Mouse (Mus musculus) fat pad, adult 2 months (tissue): ENCODE results near the gene Runx2.

Source experiments
- DNase-seq: peaks from one replicate; pipeline ENCODE4 v3.0.0-alpha.2; 2011; ENCODE audit warnings: low read depth, low spot score; ENCODE audit errors: extremely low read depth

Gene Runx2

GRCm38 (mm10) chr17:44546801-44547200, 267.8 kb downstream of the Runx2 start:
- DNase-seq = no peak

DNA sequence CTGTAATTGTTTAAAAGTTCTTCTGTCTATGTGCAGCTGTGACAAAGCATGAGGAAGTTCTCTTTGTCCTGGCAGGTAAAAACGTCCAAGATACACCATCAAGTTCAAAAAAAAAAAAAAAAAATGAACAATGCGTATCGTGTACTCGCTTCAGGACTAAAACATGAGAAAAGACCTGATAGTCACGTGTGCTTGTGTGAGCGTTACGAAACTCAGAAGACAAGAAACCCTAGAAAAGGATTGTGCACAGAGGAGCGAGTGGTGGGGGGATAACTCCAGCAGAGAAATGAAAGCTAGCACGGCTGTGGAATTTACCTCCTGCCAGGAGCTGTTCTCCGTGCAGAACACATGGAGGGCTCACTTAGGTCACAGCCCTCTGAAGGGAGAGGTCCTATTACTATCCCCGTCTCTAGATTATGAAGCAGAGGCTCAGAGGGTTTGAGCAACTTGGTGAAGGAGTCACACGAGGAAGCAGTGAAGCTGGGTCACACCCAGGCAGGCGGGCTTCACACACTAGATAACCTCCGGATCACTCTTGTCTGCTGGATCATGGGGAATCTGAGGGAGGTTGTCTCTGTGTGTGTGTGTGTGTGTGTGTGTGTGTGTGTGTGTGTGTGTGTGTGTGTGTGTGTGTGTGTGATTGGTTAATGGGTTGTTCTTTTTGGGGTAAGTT, 269.3 kb downstream of the Runx2 start:
- no peak for DNase-seq

DNA sequence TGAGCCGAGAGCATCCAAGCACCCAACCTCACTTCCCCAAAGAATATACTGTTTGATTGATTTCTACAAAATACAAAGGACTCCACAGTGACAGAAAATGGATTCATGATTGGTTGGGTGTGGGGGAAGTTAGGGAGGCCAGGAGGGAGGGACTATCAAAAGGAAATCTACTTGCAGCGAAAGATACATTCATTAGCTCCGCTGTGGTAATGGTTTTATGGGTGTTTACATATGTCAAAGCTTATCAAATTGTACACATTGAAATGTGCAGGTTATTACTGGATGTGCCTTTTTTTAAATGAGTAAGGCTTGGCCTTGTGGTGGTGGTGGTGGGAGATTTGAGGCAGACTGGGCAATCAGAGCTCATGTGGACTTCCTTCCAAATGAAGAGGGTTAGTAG, 271.9 kb downstream of the Runx2 start:
- DNase-seq = no peak

DNA sequence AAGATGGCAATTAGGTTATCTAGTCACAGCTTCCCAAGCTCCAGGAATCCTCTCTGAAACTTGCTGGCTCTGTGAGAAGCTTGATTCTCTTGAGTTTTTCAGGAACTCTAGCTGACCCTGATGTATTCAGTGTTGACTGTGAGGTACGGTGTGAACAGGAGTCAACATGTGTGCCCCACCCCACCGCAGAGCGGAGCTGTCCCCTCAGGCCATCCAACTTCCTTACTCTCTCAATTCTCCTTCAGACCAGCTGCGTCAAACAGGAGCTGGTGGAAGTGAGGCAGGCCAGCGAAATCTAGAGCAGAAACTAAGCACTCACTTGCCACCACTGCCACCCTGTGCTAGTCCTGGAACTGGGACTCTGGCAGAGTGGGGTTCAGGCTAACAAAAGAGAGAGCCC, 273.9 kb downstream of the Runx2 start:
- DNase-seq = no peak

GRCm38 (mm10) chr17:44538921-44539320, 275.7 kb downstream of the Runx2 start:
- no peak for DNase-seq

GRCm38 (mm10) chr17:44530000-44530399, 284.6 kb downstream of the Runx2 start:
- DNase-seq = no peak

DNA sequence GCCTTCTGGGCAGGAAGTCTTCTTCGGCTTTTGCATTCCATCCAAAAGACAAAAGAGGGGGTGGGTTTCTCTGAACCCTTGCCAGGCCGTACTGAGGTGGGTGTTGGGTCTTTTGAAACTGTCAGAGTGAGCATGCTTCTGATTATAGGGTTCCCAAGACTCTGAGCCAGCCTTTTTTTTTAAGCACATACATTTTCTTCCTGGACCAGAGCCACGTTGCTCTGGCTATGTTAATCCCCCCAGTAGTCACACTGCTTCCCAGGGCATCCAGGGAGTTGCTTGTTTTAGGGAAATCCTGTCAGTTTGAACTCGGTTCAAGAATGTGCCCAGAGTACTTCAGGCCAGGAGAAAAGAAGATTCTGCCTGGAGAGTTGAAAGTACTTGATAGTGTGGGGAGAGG, 286.0 kb downstream of the Runx2 start:
- DNase-seq = no peak

- no peak for DNase-seq
Measured at GRCm38 (mm10) chr17:44524146-44524545, 290.5 kb downstream of the Runx2 start.

DNA sequence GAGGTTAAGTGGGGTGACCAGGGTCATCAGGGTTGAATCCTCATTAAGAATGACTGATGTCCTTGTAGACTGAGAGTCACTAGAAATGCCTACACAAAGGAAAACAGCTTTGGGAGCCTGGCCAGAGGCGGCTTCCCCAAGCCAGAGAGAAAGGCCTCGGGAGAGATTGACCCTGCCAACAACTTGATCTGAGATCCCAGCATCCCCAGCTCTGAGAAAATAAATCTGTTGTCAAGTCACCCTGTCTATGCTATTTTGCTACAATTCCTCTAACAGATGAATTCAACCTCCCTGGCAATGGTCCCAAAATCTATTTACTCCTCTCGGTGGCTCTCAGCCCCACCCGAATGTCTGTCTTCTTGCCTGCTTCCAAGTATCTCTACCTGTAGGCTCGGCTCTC, 291.7 kb downstream of the Runx2 start:
- DNase-seq = no peak

- DNase-seq = no peak
Measured at GRCm38 (mm10) chr17:44520122-44521075, 294.2 kb downstream of the Runx2 start.

- DNase-seq = no peak
Measured at GRCm38 (mm10) chr17:44519356-44519755, 295.2 kb downstream of the Runx2 start.

- no peak for DNase-seq
Measured at GRCm38 (mm10) chr17:44518156-44518555, 296.4 kb downstream of the Runx2 start.

DNA sequence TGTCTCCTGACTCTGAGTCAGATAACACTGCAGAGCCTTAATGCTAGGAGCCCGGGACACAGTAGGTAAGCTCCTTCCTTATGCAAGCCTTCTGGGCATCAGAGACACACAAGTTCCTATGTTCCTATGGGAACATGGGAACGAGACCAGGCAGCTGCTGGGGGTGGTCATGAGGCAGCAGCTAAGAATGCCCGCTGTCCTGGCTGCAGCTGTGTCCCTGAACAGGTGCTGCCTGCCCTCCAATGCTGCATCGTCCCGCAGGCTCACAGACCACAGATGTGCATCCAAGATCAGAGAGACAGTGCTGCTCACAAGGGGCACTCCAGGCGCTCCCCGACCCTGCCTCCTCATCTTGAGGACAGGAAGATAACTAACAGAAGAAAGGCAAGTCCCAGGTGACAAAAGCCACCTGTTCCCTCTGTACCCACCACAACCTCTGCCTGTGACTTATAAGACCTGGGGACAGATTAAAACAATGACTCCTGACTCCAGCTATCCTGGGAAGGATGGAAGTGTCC, 306.3 kb downstream of the Runx2 start:
- no peak for DNase-seq

- DNase-seq = no peak
Measured at GRCm38 (mm10) chr17:44507741-44508140, 306.9 kb downstream of the Runx2 start.

DNA sequence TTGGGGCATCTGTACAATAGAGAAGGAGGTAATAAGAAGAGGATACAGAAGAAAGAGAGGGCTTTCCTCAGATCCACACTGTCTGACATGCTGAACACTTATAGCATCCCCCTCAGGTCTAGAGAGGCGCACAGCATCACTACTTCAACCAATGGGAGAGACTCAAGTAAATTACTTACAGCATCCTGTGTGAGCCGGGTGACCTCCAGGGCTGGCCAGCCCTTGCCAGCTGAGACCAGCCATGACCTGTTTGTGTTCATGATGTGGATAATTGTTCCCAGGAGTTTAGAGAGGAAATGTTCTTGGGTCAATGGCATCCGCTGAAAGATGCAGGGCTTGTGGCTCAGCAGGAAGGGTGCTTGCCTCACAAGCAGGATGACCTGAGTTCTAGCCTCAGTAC, 308.1 kb downstream of the Runx2 start:
- no peak for DNase-seq

- no peak for DNase-seq
Measured at GRCm38 (mm10) chr17:44504794-44505317, 309.7 kb downstream of the Runx2 start.

- no peak for DNase-seq
Measured at GRCm38 (mm10) chr17:44502176-44502575, 312.4 kb downstream of the Runx2 start.

GRCm38 (mm10) chr17:44500306-44500899, 314.2 kb downstream of the Runx2 start:
- no peak for DNase-seq

- DNase-seq = no peak
Measured at GRCm38 (mm10) chr17:44490164-44490794, 324.3 kb downstream of the Runx2 start.

- DNase-seq = no peak
Measured at GRCm38 (mm10) chr17:44489346-44489745, 325.3 kb downstream of the Runx2 start.
